Mouse (Mus musculus) lung, postnatal 4 days (tissue): ENCODE measurements around the gene Tlr11.

Experiments used
- DNase-seq, 2 experiments: peaks; one replicate each; pipeline ENCODE4 v3.0.0; 2021

The Tlr11 gene

GRCm38 (mm10) chr14:50357593-50357992, at the start of gene Tlr11:
Gene Tlr11, plus strand, starts transcription at chr14:50357914.
- DNase-seq, result no peak

GRCm38 (mm10) chr14:50326661-50327060, 31.1 kb upstream of the Tlr11 start, which contains the start of gene Olfr734:
Gene Olfr734, minus strand, starts transcription at chr14:50326761.
- no peak for DNase-seq

- DNase-seq, result no peak
These were observed 8.9 kb upstream of the Tlr11 start, which contains the start of gene Olfr735 for GRCm38 (mm10) chr14:50348796-50349195. Gene Olfr735, minus strand, starts transcription at chr14:50348872.

GRCm38 (mm10) chr14:50352438-50352837, 5.3 kb upstream of the Tlr11 start:
- DNase-seq, result no peak

- DNase-seq, result no peak
These were observed 989 bp upstream of the Tlr11 start for GRCm38 (mm10) chr14:50356725-50357124.

GRCm38 (mm10) chr14:50360480-50360879, 2.8 kb downstream of the Tlr11 start:
- DNase-seq, result no peak

- no peak for DNase-seq
These were observed 5.8 kb downstream of the Tlr11 start for GRCm38 (mm10) chr14:50363561-50363960.

GRCm38 (mm10) chr14:50380863-50381262, 23.1 kb downstream of the Tlr11 start, which contains the start of gene Olfr736:
Gene Olfr736, plus strand, starts transcription at chr14:50381163.
- no peak for DNase-seq

GRCm38 (mm10) chr14:50407268-50407667, 49.6 kb downstream of the Tlr11 start, which contains the start of gene Olfr738:
Gene Olfr738, plus strand, starts transcription at chr14:50407568.
- no peak for DNase-seq
